Comparison of ENCODE assay signal across 9 mouse cellular contexts in genomic region chr9:46329250-46329648, GRCm38 (mm10). TPM values are rescaled to one million over a fixed set of nuclear protein-coding genes. Genes with fewer than 3 reads are reported as not detected.
A peak's percentile ranks its signal among the peaks of the same experiment; 100 is the strongest.
DNase-seq lines count a peak whose midpoint lies in the region; ATAC-seq and TF ChIP-seq lines count a peak whose summit lies in the region.
"Had no signal": no experiment of that assay in that cellular context is flagged by ENCODE, and none has a peak within 500 bp of the region (broad histone marks: within the 10 kb centered on the region; RNA-seq: fewer than 3 reads in every experiment).

No protein-coding gene starts in this region.

- intact Hi-C loops in gastrocnemius, postnatal 14 days (cut with DNase I; ENCODE audit: low total_unique reads): no loop called here

- peak; percentile 78; the same call in 1 of the 2 replicates for ATAC-seq in lung, embryonic 14.5 days (ENCODE audit: insufficient read depth)
- peak; percentile 69 for ATAC-seq in intestine, embryonic 14.5 days (replicated peaks; ENCODE audit: low FRiP score, low TSS enrichment, low read depth)

- H3K9ac ChIP-seq in lung, embryonic 14.5 days: peak overlapping the region; percentile 57
- H3K9ac ChIP-seq in intestine, embryonic 14.5 days (ENCODE audit: low read length): peak overlapping the region; percentile 56

- no peaks in the 10 kb centered on the region for H3K9me3 ChIP-seq in lung, embryonic 14.5 days (ENCODE audit: low read depth, low read length)
- no peaks in the 10 kb centered on the region for H3K9me3 ChIP-seq in forebrain, embryonic 10.5 days
- H3K9me3 ChIP-seq in intestine, embryonic 14.5 days (ENCODE audit: control insufficient read depth, low read length): no peaks in the 10 kb centered on the region
- no peaks in the 10 kb centered on the region for H3K9me3 ChIP-seq in midbrain, embryonic 10.5 days (replicated peaks)

- H3K27me3 ChIP-seq in lung, embryonic 14.5 days (ENCODE audit: insufficient read depth, low read length): 0 out of 2 replicates have a peak, but pooled peaks cover 3% of the 10 kb centered on the region
- H3K27me3 ChIP-seq in forebrain, embryonic 10.5 days (ENCODE audit: poor library complexity, severe bottlenecking): peaks cover 49% of the 10 kb centered on the region
- H3K27me3 ChIP-seq in intestine, embryonic 14.5 days (replicated peaks; ENCODE audit: control insufficient read depth, insufficient read depth, low read length): no peaks in the 10 kb centered on the region
- peaks cover 45% of the 10 kb centered on the region for H3K27me3 ChIP-seq in midbrain, embryonic 10.5 days (ENCODE audit: low read depth, poor library complexity, severe bottlenecking)

- H3K4me3 ChIP-seq in lung, embryonic 14.5 days (ENCODE audit: low read depth, low read length): peak overlapping the region; percentile 32
- peak overlapping the region; percentile 45 for H3K4me3 ChIP-seq in forebrain, embryonic 10.5 days
- peak overlapping the region; percentile 25 for H3K4me3 ChIP-seq in intestine, embryonic 14.5 days (ENCODE audit: low read depth, low read length)
- H3K4me3 ChIP-seq in midbrain, embryonic 10.5 days: peak overlapping the region; percentile 46

- TF ChIP-seq CTCF in lung, embryonic 14.5 days (IDR thresholded peaks at IDR 0.05; ENCODE audit: low read depth): no peak

- H3K36me3 ChIP-seq in lung, embryonic 14.5 days (ENCODE audit: insufficient read depth): no peaks in the 10 kb centered on the region
- no peaks in the 10 kb centered on the region for H3K36me3 ChIP-seq in forebrain, embryonic 10.5 days (replicated peaks)
- no peaks in the 10 kb centered on the region for H3K36me3 ChIP-seq in intestine, embryonic 14.5 days (ENCODE audit: control insufficient read depth, insufficient read depth, low read length)
- H3K36me3 ChIP-seq in midbrain, embryonic 10.5 days: no peaks in the 10 kb centered on the region

- H3K4me1 ChIP-seq in lung, embryonic 14.5 days (ENCODE audit: insufficient read depth): 0 out of 2 replicates have a peak, but pooled peaks cover 3% of the 10 kb centered on the region
- peaks cover 37% of the 10 kb centered on the region for H3K4me1 ChIP-seq in forebrain, embryonic 10.5 days
- peaks cover 7% of the 10 kb centered on the region; the same call in 1 of the 2 replicates for H3K4me1 ChIP-seq in intestine, embryonic 14.5 days (replicated peaks; ENCODE audit: control insufficient read depth, insufficient read depth, low read length)
- peaks cover 27% of the 10 kb centered on the region for H3K4me1 ChIP-seq in midbrain, embryonic 10.5 days

- peak overlapping the region; percentile 67 for H3K27ac ChIP-seq in lung, embryonic 14.5 days (ENCODE audit: low read depth)
- H3K27ac ChIP-seq in forebrain, embryonic 10.5 days: peak overlapping the region; percentile 90
- H3K27ac ChIP-seq in intestine, embryonic 14.5 days (ENCODE audit: low read depth): peak overlapping the region; percentile 54; the same call in 1 of the 2 replicates
- H3K27ac ChIP-seq in midbrain, embryonic 10.5 days (replicated peaks): peak overlapping the region; percentile 93

- peak overlapping the region; percentile 69 for H3K4me2 ChIP-seq in lung, embryonic 14.5 days
- peak overlapping the region; percentile 62 for H3K4me2 ChIP-seq in intestine, embryonic 14.5 days (ENCODE audit: low read length)

- peak; percentile 72 for DNase-seq in lung, embryonic 14.5 days
- no peak for DNase-seq in lung, adult 18-20 months
- DNase-seq in forebrain, embryonic 10.5 days (ENCODE audit: extremely low spot score, low spot score): peak; percentile 67
- peak; percentile 76 for DNase-seq in intestine, embryonic 14.5 days (ENCODE audit: low spot score)
- DNase-seq in midbrain, embryonic 10.5 days (ENCODE audit: low spot score): peak; percentile 78
- no peak for DNase-seq in layer of hippocampus, adult 9-11 months
- no peak for DNase-seq in spleen, postnatal 14 days (ENCODE audit: low spot score in 2 of 2)
- no peak for DNase-seq in gastrocnemius, postnatal 14 days

- WGBS in lung, embryonic 14.5 days: 5% methylated on average over 19 of the region's 19 CpGs
- 2% methylated on average over 19 of the region's 19 CpGs for WGBS in forebrain, embryonic 10.5 days
- WGBS in intestine, embryonic 14.5 days: 4% methylated on average over 19 of the region's 19 CpGs
- 1% methylated on average over 19 of the region's 19 CpGs for WGBS in midbrain, embryonic 10.5 days

RNA-seq across cellular contexts. Expression of gene 4931429L15Rik, which starts 9.5 kb away (rescaled TPM):
- polyA plus RNA-seq in lung, embryonic 14.5 days (2014; fragmentation: Nextera tagmentation; extraction: Ambion mirVana): not detected in 2 replicates
- 0.22 TPM in 1 of 2 replicates, not detected in the other for polyA plus RNA-seq in forebrain, embryonic 10.5 days (2016; fragmentation: Nextera tagmentation; extraction: Ambion mirVana)
- not detected in 2 replicates for polyA plus RNA-seq in intestine, embryonic 14.5 days (2014; fragmentation: Nextera tagmentation; extraction: Ambion mirVana)
- 0.11 TPM in 1 of 2 replicates, not detected in the other for polyA plus RNA-seq in midbrain, embryonic 10.5 days (2016; fragmentation: Nextera tagmentation; extraction: Ambion mirVana)
- not detected for total RNA-seq in gastrocnemius, postnatal 14 days (2021)
- polyA plus RNA-seq: brain, embryonic 14.5 days had no signal

RNA-seq across cellular contexts. Expression of gene Bud13, which starts 46.4 kb away (rescaled TPM):
- polyA plus RNA-seq in lung, embryonic 14.5 days (2014; fragmentation: Nextera tagmentation; extraction: Ambion mirVana): 27.1 and 27.6 TPM in 2 replicates
- polyA plus RNA-seq in forebrain, embryonic 10.5 days (2016; fragmentation: Nextera tagmentation; extraction: Ambion mirVana): 32.3 and 33.0 TPM in 2 replicates
- polyA plus RNA-seq in intestine, embryonic 14.5 days (2014; fragmentation: Nextera tagmentation; extraction: Ambion mirVana): 25.1 and 25.2 TPM in 2 replicates
- polyA plus RNA-seq in midbrain, embryonic 10.5 days (2016; fragmentation: Nextera tagmentation; extraction: Ambion mirVana): 28.4 and 29.7 TPM in 2 replicates
- total RNA-seq in gastrocnemius, postnatal 14 days (2021): 1 to 10 TPM; 6.4 to 6.7 TPM

RNA-seq across cellular contexts. Expression of gene Zpr1, which starts 56.4 kb away (rescaled TPM):
- 56.0 and 61.8 TPM in 2 replicates for polyA plus RNA-seq in lung, embryonic 14.5 days (2014; fragmentation: Nextera tagmentation; extraction: Ambion mirVana)
- polyA plus RNA-seq in forebrain, embryonic 10.5 days (2016; fragmentation: Nextera tagmentation; extraction: Ambion mirVana): 70.9 and 76.7 TPM in 2 replicates
- 68.3 and 70.2 TPM in 2 replicates for polyA plus RNA-seq in intestine, embryonic 14.5 days (2014; fragmentation: Nextera tagmentation; extraction: Ambion mirVana)
- 62.6 and 69.2 TPM in 2 replicates for polyA plus RNA-seq in midbrain, embryonic 10.5 days (2016; fragmentation: Nextera tagmentation; extraction: Ambion mirVana)
- total RNA-seq in gastrocnemius, postnatal 14 days (2021): 10 to 100 TPM; 17.4 to 18.1 TPM

Comparison
In these comparisons a context has a peak if more than half of its experiments do, and no peak if none do; other contexts are left out.
1. DNase-seq: peak in lung, embryonic 14.5 days (single experiment), forebrain, embryonic 10.5 days (single experiment), intestine, embryonic 14.5 days (single experiment) and midbrain, embryonic 10.5 days (single experiment); none in lung, adult 18-20 months (0 of 2), layer of hippocampus, adult 9-11 months (single experiment), spleen, postnatal 14 days (0 of 2) and gastrocnemius, postnatal 14 days (single experiment).
2. Peak in every context shown above with its lines, with median percentiles within 50 percentile points of each other: H3K27ac ChIP-seq and H3K4me3 ChIP-seq.